Mouse (Mus musculus): ENCODE measurements around the gene Nosip.

- TF ChIP-seq POLR2A (IDR thresholded peaks at IDR 0.05; ENCODE audit: control insufficient read depth, extremely low read depth, insufficient read depth, low read length, poor library complexity) (no peak), CTCF (IDR thresholded peaks at IDR 0.05; ENCODE audit: borderline replicate concordance, control insufficient read depth, extremely low read depth, insufficient read depth, low read length, poor library complexity) (peak; percentile 96)
These were observed 5.7 kb downstream of the Nosip start for GRCm38 (mm10) chr7:45068000-45068318.
